Mouse (Mus musculus) kidney, adult 9 months (tissue): ENCODE results near the gene Gtf2i.

Experiments used
- DNase-seq: peaks from one replicate; pipeline ENCODE4 v3.0.0; 2022

The Gtf2i gene

DNA sequence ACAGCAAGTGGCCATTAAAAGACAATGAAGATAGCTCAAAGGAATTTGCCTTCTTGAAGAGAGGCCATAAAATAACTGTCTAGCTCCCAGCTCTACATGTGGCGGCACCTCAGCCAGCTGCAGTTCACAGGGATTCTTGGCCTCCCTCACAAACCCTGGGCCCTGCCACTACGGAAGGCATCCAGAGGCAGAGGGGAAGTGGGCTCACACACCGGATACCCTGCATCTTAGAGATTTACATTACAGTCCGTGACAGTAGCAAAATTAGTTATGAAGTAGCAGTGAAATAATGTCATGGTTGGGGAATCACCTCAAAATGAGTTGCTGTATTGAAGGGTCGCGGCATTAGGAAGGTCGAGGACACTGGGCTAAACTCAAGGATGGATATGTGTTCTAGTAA lies 126.0 kb downstream of the Gtf2i start:
- no peak for DNase-seq
